Mouse (Mus musculus): ENCODE results near the gene Sh3gl2.

Gene Sh3gl2

DNA sequence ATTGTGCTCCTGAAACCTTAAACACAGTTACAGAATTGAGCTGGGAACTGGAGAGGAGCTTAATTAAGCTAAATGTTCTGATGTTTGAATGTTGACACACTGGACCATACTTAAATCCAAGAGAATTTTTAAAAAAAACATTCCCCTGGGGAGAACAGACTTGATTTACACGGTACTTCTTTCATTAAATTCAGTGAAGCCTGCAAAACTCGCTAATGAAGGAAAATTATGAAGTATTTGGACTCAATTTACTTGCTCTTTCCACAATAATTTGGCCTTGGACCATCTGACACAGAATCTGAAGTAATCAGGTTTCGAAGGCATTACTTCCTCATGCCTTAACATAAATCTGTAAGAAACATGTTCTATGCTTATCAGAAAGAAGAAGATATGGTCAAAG, 408.4 kb downstream of the Sh3gl2 start:
- ATAC-seq (ENCODE audit: low TSS enrichment) = no peak

DNA sequence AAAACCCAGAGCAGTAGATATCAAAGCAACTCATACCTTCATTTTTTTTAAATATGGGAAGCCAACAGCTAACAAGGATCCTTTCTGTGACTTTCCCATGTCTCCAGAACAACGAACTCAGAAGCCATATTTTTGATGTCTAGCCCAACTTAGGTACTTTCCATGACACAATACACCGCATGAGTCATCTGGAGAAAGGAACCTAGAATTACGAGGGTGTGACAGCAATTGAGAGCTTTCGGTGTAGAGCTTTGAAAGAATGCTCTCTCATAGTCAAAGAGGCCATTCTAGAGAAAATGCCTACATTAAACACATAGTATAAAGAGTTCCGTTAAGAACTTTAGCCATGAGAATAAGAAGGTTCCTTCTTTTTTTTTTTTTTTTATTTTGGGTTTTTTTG, 413.8 kb downstream of the Sh3gl2 start:
- no peak for ATAC-seq (ENCODE audit: low TSS enrichment)

DNA sequence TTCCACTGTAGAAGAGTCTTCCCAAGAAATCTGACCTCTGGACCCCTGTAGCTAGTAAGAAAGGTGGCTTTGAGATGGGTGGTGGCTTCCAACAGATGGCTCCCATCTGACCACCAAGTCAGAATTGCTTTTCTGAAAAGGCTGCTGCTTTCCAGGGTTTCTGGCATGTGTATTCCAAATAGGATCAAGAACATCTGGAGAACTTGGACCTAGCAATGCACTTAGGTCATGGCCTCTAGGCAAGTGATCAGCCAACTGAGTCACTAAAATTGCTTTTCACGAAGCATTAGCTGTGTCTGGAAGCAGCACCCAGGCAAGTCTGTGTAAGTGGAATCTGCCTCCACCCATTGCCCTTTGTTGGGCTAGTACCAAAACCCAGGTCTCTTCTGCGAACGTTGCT, 414.3 kb downstream of the Sh3gl2 start:
- no peak for ATAC-seq (ENCODE audit: low TSS enrichment)

DNA sequence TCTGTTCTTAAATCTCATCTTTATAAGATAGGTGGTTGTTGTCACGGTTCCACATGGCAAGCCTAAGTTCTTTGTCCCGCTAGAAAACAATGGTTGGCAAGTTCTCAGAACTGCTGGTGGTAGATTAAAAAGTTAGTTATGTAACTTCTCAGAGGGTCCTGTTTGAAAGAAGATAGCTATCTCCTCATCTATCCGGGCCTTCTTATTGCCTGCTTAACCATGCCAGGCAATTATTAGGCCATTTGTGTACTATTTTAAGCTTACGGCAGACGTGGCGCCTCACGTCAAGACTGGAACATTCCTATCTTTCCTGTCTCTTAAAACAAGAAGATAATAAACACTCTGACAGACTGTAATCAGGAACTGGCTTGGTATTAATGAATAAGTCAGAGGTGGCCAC, 424.5 kb downstream of the Sh3gl2 start:
- ATAC-seq (ENCODE audit: low TSS enrichment) = no peak

DNA sequence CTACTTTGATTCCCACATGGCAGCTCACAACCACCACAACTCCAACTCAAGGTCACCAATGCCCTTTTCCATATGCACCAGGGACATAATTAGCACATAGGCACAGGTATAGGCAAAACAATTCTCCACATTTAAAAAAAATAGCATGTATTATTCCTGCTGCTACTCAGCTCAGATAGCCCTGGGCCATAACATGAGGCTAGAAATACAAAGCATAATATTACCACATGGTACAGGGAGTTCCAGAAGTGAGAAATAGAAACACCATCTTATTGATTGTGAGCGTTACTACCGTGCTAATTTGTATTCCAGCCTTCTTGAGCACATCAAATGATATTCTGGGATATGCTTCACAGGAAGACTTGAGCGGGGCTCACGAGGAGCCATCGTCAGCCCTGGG, 464.3 kb downstream of the Sh3gl2 start:
- ATAC-seq (ENCODE audit: low TSS enrichment) = no peak

DNA sequence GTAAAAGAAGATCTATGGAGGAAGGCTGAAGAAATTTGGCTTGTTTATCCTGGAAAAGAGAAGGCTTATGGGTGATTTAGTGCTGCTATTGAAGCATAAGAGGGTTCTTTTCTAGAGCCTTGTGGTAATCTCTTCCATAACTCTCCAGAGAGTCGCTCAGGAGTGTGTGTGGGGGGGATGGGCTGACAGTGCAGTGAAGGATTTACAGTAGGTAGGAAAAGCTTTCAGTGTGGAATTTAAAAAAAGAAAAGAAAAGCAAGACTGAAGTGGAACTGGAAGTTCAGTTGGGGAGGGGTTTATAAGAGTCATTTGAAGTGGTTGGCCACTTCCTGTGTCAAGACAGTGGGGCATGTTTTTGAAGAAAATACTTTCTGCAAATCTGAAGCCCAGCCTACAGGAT, 464.8 kb downstream of the Sh3gl2 start:
- ATAC-seq (ENCODE audit: low TSS enrichment) = no peak

DNA sequence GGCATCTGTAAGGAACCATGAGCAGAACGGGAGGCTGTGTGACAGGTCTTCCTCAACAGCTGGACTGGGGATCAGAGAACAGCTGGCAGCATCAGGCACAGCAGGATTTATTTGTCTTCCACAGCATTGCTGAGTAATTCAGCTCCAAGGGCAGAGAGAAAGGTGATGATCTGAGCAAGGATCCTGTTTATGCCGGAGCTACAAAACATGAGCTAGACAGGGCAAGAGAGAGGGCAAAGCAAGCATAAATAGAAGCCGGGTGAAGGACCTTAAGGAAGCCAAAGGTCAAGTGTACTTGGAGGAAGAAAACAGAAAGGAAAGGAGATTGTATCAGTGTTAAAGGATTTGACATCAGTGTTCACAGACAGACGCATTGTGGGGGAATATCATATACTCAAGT, 467.4 kb downstream of the Sh3gl2 start:
- ATAC-seq (ENCODE audit: low TSS enrichment) = no peak

DNA sequence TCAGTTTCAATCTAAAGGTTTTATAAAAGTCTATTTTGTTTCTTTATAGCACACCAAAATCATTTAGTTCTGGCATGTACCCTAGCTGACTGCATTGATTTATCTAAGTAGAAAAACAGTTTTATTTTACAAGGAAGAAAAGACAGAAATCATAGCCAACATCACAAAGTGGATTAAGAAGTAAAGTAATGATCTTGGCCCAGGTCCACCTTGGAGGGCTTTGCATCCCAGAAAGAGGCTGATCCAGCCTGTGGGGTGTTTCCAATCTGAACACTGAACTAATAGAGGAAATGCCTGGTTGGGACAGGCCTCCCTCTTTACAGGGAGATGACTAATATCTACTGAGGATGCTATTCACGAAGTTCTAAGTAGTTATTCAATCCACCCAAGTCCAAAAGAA, 472.7 kb downstream of the Sh3gl2 start:
- ATAC-seq (ENCODE audit: low TSS enrichment) = no peak

DNA sequence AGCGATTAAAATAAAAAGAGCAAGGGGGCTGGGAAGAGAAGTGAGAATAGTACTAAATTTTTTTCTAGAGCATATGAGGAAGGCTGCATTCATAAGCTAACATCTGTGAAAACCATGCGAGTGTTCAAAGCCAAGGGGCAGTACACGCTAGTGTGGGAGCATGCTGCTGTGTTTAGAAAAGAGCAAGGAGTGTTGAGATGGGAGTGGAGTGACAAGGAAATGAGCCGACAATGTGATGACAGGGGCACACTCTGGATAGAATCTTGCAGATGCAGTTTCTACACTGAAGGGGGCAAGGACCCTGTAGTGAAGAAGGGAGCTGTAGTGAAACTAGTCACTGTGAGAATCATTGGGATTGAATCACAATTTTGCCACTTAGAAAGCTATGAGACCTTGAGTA, 481.2 kb downstream of the Sh3gl2 start:
- ATAC-seq (ENCODE audit: low TSS enrichment) = no peak

Data from frontal cortex, adult (tissue).